ENCODE assay signal across 14 mouse cellular contexts in the genomic region with DNA sequence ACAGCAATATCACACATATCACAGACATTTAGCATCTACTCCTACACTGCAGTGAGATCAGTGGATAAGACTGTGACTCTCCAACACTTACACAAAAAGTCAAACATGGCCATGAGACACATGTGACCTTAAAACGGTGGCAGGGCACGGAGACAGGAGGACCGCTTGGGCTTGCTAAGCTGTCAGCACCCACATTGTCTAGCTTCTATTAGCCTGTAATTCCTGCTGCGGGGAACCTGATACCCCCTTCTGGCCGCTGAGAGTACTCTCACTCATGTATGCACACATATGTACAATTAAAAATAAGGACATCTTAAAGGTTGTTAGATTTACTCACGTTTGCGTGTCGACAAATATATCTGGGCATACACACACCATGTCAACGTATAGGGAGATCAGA.
DNase-seq lines count a peak whose midpoint lies in the region; ATAC-seq and TF ChIP-seq lines count a peak whose summit lies in the region.
"Had no signal": no experiment of that assay in that cellular context is flagged by ENCODE, and none has a peak within 500 bp of the region (broad histone marks: within the 10 kb centered on the region; RNA-seq: fewer than 3 reads in every experiment).

No protein-coding gene starts in this region.

- ATAC-seq in frontal cortex, adult (ENCODE audit: low TSS enrichment) = peak; percentile 21; the same call in 1 of the 2 replicates
- no peak for ATAC-seq in liver, embryonic 14.5 days (ENCODE audit: insufficient read depth)
- ATAC-seq in liver, postnatal 0 days = no peak
- ATAC-seq: forebrain, postnatal 0 days; midbrain, embryonic 15.5 days had no signal

- H3K4me3 ChIP-seq in liver, embryonic 14.5 days (ENCODE audit: insufficient read depth in 1 of 2, low read depth in 2 of 2, low read length in 2 of 2) = no peak overlapping the region
- no peak overlapping the region; a peak in 1 of 4 replicates for H3K4me3 ChIP-seq in MEL (ENCODE audit: control insufficient read depth in 1 of 2, insufficient read depth in 1 of 2, low read depth in 2 of 2, low read length in 2 of 2)
- H3K4me3 ChIP-seq in liver, postnatal 0 days (ENCODE audit: low read depth, low read length) = no peak overlapping the region
- no peak overlapping the region for H3K4me3 ChIP-seq in hindbrain, embryonic 10.5 days
- H3K4me3 ChIP-seq: liver, embryonic 15.5 days; midbrain, embryonic 15.5 days had no signal

- TF ChIP-seq RAD21 in MEL (IDR thresholded peaks at IDR 0.05; ENCODE audit: low read depth, low read length) = peak; percentile 15

- no peaks in the 10 kb centered on the region for H3K79me2 ChIP-seq in MEL (ENCODE audit: control insufficient read depth, insufficient read depth, low read length, poor library complexity)

- H3K27ac ChIP-seq in liver, embryonic 14.5 days = no peak overlapping the region
- peak overlapping the region; percentile 86 for H3K27ac ChIP-seq in MEL (ENCODE audit: control insufficient read depth, low read depth, low read length)
- H3K27ac ChIP-seq in liver, postnatal 0 days (ENCODE audit: low read depth) = no peak overlapping the region
- no peak overlapping the region for H3K27ac ChIP-seq in hindbrain, embryonic 10.5 days
- H3K27ac ChIP-seq: liver, embryonic 15.5 days; midbrain, embryonic 15.5 days had no signal

- 54% methylated on average over 9 of the region's 9 CpGs for WGBS in liver, embryonic 14.5 days (ENCODE audit: insufficient replicate concordance)
- WGBS in liver, postnatal 0 days (ENCODE audit: insufficient replicate concordance) = 78% methylated on average over 9 of the region's 9 CpGs
- WGBS in hindbrain, embryonic 10.5 days = 88% methylated on average over 9 of the region's 9 CpGs

- no peaks in the 10 kb centered on the region for H3K36me3 ChIP-seq in liver, embryonic 14.5 days (replicated peaks; ENCODE audit: control insufficient read depth, insufficient read depth, low read depth)
- peaks cover 0 to 16% of the 10 kb centered on the region in 2 experiments; a peak in 2 of 4 replicates for H3K36me3 ChIP-seq in MEL (ENCODE audit: control insufficient read depth in 1 of 2, insufficient read depth in 2 of 2, low read length in 2 of 2)
- H3K36me3 ChIP-seq in liver, postnatal 0 days (replicated peaks; ENCODE audit: insufficient read depth, low read length) = no peaks in the 10 kb centered on the region
- no peaks in the 10 kb centered on the region for H3K36me3 ChIP-seq in hindbrain, embryonic 10.5 days
- H3K36me3 ChIP-seq: midbrain, embryonic 15.5 days had no signal

- no peak for DNase-seq in frontal cortex, postnatal 10 days (ENCODE audit: low spot score in 2 of 2)
- no peak for DNase-seq in liver, embryonic 14.5 days (ENCODE audit: low read depth in 3 of 3, low spot score in 3 of 3)
- DNase-seq in liver (no peak), MEL (ENCODE audit: low read depth, low spot score) (peak; percentile 73)
- DNase-seq in liver, postnatal 0 days = no peak
- no peak for DNase-seq in hindbrain, embryonic 10.5 days (ENCODE audit: low spot score)
- no peak for DNase-seq in thymus, postnatal 36 days
- DNase-seq: cerebellum, postnatal 14 days; forebrain, postnatal 0 days; gastrocnemius, postnatal 36 days; retina, postnatal 1 day had no signal

- H3K9me3 ChIP-seq in liver, embryonic 14.5 days (ENCODE audit: control insufficient read depth, low read length) = no peaks in the 10 kb centered on the region
- H3K9me3 ChIP-seq in MEL (replicated peaks; ENCODE audit: insufficient read depth, low read length) = no peaks in the 10 kb centered on the region
- H3K9me3 ChIP-seq in liver, postnatal 0 days (ENCODE audit: low read length) = peaks cover 4% of the 10 kb centered on the region; the same call in 1 of the 2 replicates
- H3K9me3 ChIP-seq in hindbrain, embryonic 10.5 days = no peaks in the 10 kb centered on the region; the same call in 1 of the 2 replicates
- H3K9me3 ChIP-seq: midbrain, embryonic 15.5 days had no signal

- H3K27me3 ChIP-seq in liver, embryonic 14.5 days (ENCODE audit: control insufficient read depth, insufficient read depth, low read length) = no peaks in the 10 kb centered on the region
- no peaks in the 10 kb centered on the region for H3K27me3 ChIP-seq in MEL (ENCODE audit: control insufficient read depth in 1 of 2, insufficient read depth in 2 of 2, low read length in 2 of 2)
- H3K27me3 ChIP-seq in liver, postnatal 0 days (ENCODE audit: insufficient read depth, low read length) = no peaks in the 10 kb centered on the region
- no peaks in the 10 kb centered on the region for H3K27me3 ChIP-seq in hindbrain, embryonic 10.5 days (ENCODE audit: insufficient read depth, poor library complexity, severe bottlenecking)
- H3K27me3 ChIP-seq: liver, embryonic 15.5 days; midbrain, embryonic 15.5 days had no signal

- TF ChIP-seq CTCF in liver, embryonic 14.5 days (IDR thresholded peaks at IDR 0.05; ENCODE audit: low read depth) = peak; percentile 34
- peak in 2 of 3 experiments; percentile 35 to 38; a peak in 4 of 6 replicates for TF ChIP-seq CTCF in MEL (IDR thresholded peaks at IDR 0.05 in 2 of 3, conservative IDR thresholded peaks at IDR 0.05 in 1 of 3; ENCODE audit: control insufficient read depth in 1 of 3, insufficient read depth in 1 of 3, low read depth in 2 of 3, low read length in 3 of 3, poor library complexity in 1 of 3, severe bottlenecking in 1 of 3)
- peak; percentile 36 for TF ChIP-seq CTCF in liver, postnatal 0 days (IDR thresholded peaks at IDR 0.05; ENCODE audit: low read depth)

- H3K9ac ChIP-seq in liver, embryonic 14.5 days (replicated peaks) = no peak overlapping the region
- no peak overlapping the region; the same call in 1 of the 2 replicates for H3K9ac ChIP-seq in MEL (ENCODE audit: control insufficient read depth, low read depth, low read length, poor library complexity, severe bottlenecking)
- no peak overlapping the region for H3K9ac ChIP-seq in liver, postnatal 0 days (replicated peaks)
- H3K9ac ChIP-seq: forebrain, postnatal 0 days; liver, embryonic 15.5 days; midbrain, embryonic 15.5 days had no signal

- no peak overlapping the region for H3K4me2 ChIP-seq in liver, embryonic 14.5 days (ENCODE audit: low read depth)
- H3K4me2 ChIP-seq in liver, postnatal 0 days (ENCODE audit: low read depth, low read length) = no peak overlapping the region
- H3K4me2 ChIP-seq: midbrain, embryonic 15.5 days had no signal

- TF ChIP-seq EP300 in liver, embryonic 14.5 days (IDR thresholded peaks at IDR 0.05; ENCODE audit: low read depth) = no peak
- no peak for TF ChIP-seq EP300 in MEL (IDR thresholded peaks at IDR 0.05; ENCODE audit: low read depth in 1 of 2, low read length in 2 of 2)
- no peak for TF ChIP-seq EP300 in liver, postnatal 0 days (IDR thresholded peaks at IDR 0.05; ENCODE audit: low read depth)

- no peak for TF ChIP-seq POLR2A in MEL (IDR thresholded peaks at IDR 0.05; ENCODE audit: control insufficient read depth in 1 of 2, insufficient read depth in 1 of 2, low read depth in 1 of 2, low read length in 2 of 2, poor library complexity in 1 of 2)

- peaks cover 2 to 12% of the 10 kb centered on the region in 2 experiments; a peak in 2 of 4 replicates for H3K4me1 ChIP-seq in liver, embryonic 14.5 days (replicated peaks; ENCODE audit: control insufficient read depth in 2 of 2, insufficient read depth in 2 of 2, low read length in 1 of 2)
- peaks cover 7 to 19% of the 10 kb centered on the region in 2 experiments for H3K4me1 ChIP-seq in MEL (ENCODE audit: control insufficient read depth in 1 of 2, insufficient read depth in 2 of 2, low read length in 2 of 2)
- 0 out of 2 replicates have a peak, but pooled peaks cover 7% of the 10 kb centered on the region for H3K4me1 ChIP-seq in liver, postnatal 0 days (ENCODE audit: insufficient read depth)
- H3K4me1 ChIP-seq in hindbrain, embryonic 10.5 days (replicated peaks) = peaks cover 22% of the 10 kb centered on the region

TF ChIP-seq in MEL, 35 proteins besides CTCF, POLR2A, EP300 and RAD21:
- TF ChIP-seq E2F4 (IDR thresholded peaks at IDR 0.05; ENCODE audit: borderline replicate concordance, low read depth, low read length) (no peak), SMC3 (IDR thresholded peaks at IDR 0.05; ENCODE audit: low read depth, low read length) (peak; percentile 43), CHD1 (IDR thresholded peaks at IDR 0.05; ENCODE audit: low read depth, low read length) (no peak)
